Mouse (Mus musculus): ENCODE data around the gene Il4i1.

Gene Il4i1

DNA sequence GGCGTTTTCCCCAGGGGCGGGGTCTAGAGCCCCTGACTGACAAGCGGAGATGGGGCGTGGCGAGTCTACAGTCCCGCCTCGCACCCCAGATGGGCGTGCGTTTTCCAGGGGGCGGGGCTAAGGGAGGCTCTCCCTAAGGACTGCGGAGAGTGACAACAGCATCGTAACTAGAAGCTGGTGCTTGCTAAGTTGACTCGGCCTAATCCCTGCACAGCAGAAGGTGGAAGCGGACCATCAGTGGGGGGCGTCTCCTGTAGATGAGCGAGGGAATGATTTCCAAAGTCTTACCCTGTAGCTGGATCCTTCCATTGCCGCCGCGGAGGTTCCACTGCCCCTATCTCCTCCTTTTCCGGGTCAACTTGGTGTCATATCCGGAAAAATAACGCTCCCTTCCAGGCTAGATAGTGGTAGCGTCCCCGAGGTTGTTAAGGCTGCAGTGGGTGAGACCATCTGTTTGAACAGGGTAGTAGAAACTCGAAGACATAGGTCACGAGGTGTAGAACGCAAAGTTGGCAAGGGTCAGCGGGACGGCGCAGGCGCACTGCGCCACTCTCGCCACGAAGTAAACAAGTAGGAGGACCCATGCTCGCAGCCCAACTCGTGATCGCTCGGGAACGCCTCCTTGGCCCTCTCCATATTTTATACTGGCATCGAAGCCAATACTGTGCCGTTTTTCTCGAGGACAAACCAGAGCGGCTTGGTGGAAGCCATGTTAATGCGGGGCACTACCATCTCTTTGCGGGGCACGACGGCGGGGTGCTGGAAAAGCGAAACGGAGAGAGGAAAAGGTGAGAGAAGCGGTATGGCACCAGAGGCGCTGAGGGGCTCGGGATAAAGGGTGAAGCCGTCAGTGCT lies 32.6 kb downstream of the Il4i1 start, which contains the start of the genes Akt1s1 and Tbc1d17:
Gene Akt1s1 (plus strand): TSS at position 431 of the 855 bp plus-strand sequence.
Gene Tbc1d17 (minus strand): TSS at position 519 of the 855 bp plus-strand sequence.
- peak; percentile 99 for DNase-seq (ENCODE audit: low spot score)

DNA sequence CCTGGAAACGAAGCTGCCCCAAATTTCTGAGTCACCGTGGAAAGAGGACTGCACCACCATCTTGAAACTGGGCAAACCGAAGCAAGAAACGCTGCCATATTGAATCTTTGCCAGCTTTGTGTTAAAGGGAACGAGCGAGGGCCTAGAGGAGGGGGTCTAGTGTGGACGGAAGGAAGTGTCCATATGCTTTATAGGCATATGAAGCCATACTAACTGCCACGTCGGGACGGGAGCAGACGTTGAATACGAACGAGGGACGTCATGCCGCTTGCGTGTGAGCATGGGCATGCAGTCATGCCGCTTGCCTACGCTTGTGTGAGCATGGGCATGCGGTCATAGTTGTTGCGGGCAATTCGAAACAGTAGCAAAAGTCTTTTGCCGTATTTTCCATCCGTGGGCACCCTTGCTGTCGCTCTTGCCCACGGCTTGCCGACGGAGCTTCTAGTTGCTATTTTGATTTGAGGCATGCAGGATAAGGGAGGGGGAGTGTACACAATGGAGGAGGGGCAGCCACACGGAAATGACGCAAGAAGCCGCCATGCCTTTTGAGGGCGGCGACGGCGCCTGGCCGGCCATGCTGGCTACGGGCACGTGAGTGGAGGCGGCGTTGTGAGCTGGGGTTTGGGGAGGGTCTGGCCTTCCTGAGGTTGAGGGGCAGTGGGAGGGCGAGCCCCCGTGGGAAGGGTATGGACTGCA lies 33.4 kb downstream of the Il4i1 start:
- peak; percentile 91 for DNase-seq (ENCODE audit: low spot score)

DNA sequence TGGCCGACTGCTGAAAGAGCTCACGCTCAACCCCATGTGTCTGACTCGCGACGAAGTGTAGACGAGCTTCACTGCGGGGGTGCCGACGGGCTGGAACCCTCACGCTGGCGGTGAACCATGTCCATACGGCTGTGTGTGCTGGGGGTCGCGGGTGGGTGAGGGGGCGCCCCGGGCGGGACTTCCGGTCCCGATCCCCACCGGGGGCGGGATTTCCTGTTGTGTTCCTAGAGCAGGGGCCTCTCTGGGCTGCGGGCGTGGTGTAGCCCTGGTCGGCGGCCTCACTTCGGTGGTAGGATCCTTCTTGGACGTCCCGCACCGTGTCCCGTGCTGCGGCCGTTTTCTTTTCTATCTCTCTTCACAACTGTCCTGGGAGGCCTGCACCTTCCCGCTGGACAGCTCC lies 34.0 kb downstream of the Il4i1 start:
- DNase-seq (ENCODE audit: low spot score) = peak; percentile 79

DNA sequence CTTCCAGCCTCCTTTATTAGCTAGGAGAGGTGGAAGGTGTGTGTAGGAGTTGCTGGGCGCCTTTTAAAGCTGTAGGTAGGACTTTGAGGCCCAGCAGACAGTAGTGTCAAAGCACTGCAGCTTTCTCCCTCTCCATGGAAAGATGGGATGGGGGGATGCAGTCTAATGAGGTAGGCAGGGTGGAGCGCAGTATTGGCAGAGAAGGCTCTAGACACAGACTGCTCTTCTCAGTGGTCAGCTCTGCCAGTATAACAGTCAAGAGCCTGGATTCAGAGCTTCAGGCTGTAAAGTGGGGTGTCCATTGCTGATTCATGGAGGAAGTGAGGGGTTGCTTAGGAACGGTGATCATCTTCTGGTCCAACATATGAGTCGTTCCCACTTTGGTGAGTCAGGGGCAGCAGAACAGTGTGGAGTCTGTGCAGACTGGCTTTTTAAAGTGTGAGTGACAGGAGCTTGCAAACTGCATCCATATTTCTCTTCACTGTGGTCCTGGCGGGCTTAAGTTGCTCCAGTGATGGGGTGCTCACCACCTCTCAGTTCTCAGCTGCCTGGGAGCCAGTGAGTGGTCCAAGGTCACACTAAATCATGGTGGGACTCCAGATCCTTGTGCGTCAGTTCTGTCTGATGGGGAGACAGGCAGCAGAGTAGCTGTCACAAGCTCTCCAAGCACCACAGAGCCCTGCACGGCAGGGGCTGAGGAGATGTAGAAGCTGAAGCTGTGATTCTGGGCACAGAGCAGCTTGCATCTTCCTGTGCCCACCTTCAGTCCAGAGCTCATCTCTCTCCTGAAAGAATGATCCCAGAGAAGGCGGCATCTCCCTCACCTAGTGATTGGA lies 34.8 kb downstream of the Il4i1 start:
- no peak for DNase-seq (ENCODE audit: low spot score)

DNA sequence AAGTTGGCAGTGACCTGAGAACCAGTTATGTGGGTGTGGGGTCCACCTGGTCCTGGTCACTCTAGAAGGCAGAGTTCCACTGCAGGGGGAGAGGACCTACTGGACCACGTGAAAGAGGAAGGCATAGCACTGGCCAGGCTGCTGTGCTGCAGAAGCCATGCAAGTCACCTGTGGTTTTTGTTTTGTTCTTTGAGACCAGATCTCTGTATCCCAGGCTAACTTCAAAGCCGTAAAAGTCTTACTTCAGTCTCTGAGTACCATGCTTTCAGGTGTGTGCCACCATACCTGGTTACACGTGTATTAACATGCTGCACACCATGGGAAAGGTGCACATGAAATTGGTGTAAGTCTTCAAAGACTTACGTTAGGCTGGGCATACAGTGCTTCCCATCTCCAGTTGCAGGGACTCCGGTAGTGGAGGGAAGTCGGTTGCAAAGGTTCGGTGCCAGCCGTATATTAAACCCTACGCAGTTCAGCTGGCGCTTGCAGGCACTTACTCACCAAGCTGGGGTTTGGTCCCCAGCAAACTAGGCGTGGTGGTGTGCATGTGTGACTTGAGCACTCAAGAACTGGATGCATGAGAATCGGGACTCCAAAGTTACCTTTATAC lies 35.5 kb downstream of the Il4i1 start:
- no peak for DNase-seq (ENCODE audit: low spot score)

DNA sequence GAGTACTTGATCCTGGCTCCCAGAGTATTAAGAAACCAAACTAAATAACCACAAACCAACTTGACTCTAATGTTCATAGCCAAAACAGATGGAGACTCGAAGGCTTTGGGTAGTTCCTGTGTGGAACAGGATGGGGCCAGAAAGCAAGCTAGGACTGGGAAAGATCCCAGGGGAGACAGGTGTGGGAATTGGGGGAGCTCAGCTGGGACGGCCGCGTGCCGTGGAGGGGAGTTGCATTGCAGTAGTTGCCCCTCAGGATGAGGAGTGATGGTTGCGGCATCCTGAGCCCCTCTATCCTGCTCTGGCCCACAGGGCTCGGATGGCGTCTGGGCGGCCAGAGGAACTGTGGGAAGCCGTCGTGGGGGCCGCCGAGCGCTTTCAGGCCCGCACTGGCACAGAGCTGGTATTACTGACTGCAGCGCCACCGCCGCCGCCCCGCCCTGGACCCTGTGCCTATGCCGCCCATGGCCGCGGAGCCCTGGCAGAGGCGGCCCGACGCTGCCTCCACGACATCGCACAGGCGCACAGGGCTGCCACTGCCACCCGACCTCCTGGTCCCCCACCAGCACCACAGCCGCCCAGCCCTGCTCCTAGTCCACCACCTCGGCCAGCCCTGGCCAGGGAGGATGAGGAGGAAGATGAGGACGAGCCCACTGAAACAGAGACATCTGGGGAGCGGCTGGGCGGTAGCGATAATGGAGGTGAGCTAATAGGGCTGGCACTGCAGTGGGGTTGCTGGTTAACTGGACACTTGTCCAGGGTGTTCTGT lies 36.3 kb downstream of the Il4i1 start:
- DNase-seq (ENCODE audit: low spot score) = no peak

DNA sequence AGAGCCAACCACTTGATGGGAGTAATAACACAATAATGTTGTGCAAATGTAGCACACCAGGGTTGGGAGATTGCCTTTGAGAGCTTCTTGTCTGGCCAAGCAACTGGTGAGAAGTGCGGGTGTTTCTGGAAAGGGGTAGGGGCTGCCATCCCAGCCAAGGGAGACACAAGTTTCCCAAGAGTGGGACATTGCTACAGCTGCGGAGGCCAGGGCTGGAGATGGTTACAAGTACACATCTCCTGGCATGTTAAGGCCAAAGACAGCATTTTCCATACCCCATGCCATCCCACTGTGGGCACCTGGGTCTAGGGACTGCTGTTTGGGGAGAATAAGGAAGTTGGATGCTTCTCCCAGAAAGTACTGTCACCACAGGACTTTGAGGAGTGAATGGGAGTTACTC lies 36.9 kb downstream of the Il4i1 start:
- DNase-seq (ENCODE audit: low spot score) = no peak

DNA sequence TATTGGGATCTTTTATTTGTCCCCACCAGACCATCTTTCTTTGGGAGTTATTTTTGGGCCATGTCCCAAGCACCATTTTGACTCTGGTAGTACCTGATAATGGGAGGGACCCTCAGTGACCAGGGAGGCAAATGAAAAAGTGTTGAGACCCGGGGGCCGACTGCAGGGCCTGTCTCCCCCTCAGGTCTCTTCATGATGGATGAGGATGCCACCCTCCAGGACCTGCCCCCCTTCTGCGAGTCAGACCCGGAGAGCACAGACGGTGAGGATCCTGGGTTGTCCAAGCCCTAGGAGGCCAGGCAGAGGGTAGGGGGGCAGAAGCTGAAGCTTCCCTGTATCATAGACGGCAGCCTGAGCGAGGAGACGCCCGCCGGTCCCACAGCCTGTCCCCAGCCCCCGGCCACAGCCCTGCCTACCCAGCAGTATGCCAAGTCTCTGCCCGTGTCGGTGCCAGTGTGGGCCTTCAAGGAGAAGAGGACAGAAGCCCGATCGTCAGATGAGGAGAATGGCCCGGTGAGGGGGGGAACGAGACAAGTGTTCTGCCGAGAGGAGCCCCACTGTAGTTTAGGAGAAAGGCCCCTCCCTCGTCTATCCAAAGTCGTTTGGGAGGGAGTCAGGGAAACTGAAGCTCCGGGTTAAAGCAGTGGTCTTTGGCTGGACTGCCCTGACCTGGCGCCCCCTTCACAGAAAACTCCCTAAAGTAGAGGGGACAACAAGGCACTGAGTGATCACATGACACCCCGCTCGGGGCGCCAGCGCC lies 37.6 kb downstream of the Il4i1 start:
- DNase-seq (ENCODE audit: low spot score) = no peak

DNA sequence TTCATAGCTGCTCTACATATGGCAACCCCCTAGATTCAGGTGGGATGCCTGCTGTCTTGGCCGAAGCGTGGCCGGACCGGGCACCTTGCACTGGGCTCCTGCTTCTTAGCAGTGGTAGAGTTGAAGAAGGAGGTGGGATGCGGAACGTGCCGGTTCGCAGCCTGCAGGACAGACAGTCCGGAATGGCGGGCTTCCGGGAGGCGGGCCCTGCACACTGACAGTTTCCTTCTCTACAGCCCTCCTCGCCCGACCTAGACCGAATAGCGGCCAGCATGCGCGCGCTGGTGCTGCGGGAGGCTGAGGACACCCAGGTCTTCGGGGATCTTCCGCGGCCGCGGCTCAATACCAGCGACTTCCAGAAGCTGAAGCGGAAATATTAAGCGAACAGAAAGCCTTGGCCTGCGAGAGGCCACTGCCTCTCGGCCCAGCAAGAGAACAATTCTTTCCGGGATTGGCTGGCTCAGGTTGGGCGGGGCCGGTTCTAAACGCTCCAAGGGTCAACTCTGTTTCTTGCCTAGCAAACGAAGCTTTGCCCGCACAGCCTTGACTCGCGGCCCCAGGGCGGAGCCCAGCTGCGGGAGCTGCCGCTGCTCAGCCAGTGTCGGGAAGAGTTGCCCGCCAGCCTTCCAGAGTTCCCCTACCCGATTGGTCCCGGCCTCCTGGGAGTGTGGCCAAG lies 38.3 kb downstream of the Il4i1 start:
- peak; percentile 89 for DNase-seq (ENCODE audit: low spot score)

DNA sequence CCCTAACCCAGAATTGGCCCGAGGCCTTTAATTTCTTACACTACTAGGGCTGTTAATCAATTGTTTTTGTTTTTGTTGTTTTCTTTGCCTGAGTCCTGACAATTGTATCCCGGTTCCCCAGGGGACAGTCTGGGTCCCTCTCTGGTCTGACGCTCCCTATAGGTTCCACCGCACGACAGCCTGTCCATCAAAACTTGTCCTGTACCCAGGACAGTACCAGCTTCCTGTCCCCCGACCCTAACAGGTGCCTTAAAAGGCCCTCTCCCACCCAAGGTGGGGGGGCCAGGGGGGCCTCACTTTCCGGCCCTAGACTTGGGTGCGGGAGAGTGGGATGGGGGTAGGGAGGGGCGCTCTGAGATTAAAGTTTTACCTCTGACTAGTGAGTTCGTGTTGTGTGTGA lies 38.8 kb downstream of the Il4i1 start:
- DNase-seq (ENCODE audit: low spot score) = no peak

DNA sequence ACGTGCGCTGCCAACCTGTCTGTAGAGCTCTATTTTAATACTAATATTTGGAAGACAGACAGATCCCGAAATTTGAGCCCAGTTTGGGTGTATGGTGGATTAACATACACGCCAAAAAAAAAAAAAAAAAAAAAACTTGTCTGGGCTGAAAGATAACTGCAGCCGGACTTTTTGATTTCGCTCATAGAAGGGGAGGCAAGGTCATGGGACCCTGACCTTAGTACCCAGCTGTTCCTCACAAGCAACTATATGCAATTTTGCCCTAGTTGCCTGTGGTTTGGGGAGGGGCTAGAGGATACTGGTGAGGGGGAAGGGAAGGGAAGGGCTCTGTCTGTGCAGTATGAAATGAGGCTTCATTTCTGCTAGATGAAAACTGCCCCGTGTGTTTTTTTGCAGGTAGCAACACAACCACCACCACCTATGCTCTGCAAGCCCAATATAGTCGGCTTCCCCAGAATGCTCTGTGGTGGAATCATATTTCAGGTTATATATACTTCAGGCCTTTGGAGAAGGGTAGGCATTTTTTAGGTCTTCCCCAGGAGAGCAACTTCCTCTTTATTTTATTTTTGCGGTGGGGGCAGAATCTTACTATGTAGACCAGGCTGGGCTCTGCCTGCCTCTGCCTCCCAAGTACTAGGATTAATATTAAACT lies 40.2 kb downstream of the Il4i1 start:
- DNase-seq (ENCODE audit: low spot score) = no peak

DNA sequence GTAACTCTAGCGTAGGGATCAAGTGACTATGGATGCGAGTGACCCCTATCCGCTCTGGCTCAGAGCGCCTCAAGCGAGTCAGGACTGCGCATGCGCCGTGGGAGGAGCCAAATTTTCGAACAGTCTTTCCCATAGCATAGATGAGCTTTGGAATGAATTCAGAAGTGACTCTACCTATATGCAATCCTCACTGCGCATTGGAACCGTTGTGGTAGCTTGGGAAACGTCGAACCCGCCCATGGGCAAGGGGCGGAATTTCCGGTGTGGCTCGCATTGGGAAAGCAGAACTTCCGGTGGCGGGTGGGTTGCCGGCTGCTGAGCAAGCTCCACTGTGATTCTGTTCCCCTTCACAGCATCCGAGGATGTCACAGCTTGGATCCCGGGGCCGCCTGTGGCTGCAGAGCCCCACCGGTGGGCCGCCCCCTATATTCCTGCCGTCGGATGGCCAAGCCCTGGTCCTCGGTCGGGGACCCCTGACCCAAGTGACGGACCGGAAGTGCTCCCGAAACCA lies 40.9 kb downstream of the Il4i1 start, which contains the start of gene Pnkp:
Gene Pnkp (plus strand): TSS at position 98 of the 511 bp plus-strand sequence.
- DNase-seq (ENCODE audit: low spot score) = peak; percentile 84

DNA sequence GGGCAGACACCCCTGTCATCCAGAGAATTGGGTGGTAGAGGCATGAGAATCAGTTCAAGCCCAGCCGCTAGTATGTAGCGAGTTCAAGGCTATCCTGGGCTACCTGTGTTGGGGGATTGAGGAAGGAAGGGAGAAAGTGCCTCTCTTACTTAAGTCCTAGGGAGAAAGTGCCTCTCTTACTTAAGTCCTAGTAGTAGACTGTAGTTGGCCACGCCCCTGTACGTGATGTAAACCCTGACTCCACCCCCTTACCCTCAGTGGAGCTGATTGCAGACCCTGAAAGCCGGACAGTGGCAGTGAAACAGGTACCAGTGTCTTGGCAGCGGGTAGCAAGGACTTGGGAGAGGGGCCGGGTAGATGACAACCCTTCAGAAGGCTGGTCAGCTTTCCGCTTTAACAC lies 41.7 kb downstream of the Il4i1 start:
- no peak for DNase-seq (ENCODE audit: low spot score)

DNA sequence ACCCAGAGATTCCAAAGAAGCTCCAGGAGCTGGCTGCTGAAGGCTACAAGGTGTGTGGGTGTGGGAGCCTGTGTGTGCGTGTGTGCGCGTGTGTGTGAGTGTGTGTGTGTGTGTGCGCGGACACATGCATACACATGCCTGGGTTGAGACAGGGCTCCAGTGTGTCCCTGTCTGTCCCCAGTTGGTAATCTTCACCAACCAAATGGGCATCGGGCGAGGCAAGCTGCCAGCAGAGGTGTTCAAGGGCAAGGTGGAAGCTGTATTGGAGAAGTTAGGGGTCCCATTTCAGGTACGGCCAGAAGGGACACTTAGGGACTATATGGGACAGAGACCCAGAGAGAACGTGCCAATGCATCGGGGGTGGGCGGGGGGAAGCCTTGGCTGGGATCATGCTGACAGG lies 43.7 kb downstream of the Il4i1 start:
- no peak for DNase-seq (ENCODE audit: low spot score)

DNA sequence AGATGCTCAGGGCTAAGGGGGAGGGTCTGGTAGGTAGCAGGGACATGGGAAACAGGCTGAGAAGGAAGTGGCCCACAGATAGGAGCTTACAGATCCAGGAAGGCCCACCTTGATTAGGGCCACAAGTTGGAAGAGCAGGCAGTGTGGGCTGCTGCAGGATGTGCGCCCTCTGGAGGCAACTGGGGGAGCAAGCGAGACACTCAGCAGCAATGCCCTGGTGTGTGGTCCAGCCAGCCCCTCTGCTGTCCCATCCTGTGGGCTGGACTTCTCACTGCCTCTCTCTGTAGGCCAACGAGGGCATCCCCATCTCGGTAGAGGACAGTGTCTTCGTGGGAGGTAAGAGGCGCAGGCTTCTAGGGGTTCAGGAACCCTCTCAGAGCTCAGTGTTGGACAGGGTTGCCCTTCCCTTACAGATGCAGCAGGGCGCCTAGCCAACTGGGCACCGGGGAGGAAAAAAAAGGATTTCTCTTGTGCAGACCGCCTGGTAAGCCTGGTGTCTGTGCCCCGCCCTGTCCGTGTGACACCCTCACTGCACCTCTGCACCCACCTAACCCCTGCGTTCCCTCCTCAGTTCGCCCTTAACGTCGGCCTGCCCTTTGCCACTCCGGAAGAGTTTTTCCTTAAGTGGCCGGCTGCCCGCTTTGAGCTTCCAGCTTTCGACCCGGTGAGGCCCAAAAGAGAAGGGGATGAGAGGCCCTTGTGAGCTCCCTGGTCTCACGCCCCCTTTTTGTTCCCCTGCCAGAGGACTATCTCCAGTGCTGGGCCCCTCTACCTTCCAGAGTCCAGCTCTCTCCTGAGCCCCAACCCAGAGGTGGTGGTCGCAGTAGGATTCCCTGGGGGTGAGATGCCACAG lies 44.6 kb downstream of the Il4i1 start:
- DNase-seq (ENCODE audit: low spot score) = peak; percentile 72

DNA sequence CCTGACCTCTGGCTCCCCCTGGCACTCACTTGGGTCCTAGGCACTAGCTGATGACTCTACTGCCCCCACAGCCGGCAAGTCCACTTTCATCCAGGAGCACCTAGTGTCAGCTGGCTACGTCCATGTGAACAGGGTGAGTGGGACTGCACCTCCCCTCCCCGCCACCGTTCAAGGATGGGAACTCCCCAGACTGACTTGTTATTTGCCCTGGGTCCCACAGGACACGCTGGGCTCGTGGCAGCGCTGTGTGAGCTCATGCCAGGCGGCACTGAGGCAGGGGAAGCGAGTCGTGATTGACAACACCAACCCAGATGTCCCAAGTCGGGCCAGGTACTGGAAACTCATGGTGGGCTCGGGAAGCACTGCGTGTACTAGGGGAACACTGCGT lies 45.2 kb downstream of the Il4i1 start:
- no peak for DNase-seq (ENCODE audit: low spot score)

DNA sequence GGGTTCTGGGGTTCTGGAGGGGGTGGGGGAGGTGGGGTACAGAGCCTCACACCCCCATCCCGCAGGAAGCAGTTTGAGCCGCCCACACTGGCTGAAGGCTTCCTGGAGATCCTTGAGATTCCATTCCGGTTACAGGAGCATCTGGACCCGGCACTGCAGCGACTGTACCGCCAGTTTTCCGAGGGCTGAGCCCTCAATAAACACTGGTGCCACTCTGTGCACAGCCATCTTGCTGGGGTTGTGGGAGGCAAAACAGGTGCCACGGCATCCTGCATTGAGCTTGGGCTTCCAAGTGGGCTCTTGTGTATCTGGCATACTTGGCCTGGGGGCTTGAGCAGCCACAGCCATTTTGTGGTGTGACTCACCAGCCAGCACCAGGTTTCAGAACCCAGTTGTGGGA lies 46.2 kb downstream of the Il4i1 start:
- no peak for DNase-seq (ENCODE audit: low spot score)

DNA sequence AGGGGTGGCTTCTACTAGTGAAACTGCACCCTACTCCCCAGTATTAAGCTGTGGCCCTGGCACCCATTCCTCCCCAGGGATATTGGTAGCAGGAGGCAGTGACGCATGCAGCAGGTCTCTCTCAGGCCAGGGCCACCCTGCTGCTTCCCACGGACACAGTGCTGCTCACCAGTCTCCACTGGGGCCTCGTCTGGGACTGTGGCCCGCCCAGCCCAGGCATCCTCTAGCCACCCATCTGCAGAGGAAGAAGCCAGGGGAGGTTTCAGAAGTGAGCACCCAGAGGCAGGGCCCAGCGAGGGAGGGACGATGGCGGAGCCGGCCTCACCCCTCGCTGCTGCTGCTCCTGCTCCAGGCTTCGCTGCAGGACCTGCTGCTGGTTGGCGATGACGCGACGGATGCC lies 47.0 kb downstream of the Il4i1 start:
- no peak for DNase-seq (ENCODE audit: low spot score)

Measured in urinary bladder, postnatal 14 days (tissue).